Mouse (Mus musculus) forebrain, embryonic 13.5 days (tissue): Measurements from ENCODE around the gene Selenoh. TPM values are rescaled to one million over a fixed set of nuclear protein-coding genes. Genes with fewer than 3 reads are reported as not detected.
A peak's percentile ranks its signal among the peaks of the same experiment; 100 is the strongest.

ENCODE experiments used
- ATAC-seq: fragments of 200-750 bp; cut with Nextera tagmentation; 2 replicates; pipeline ENCODE4 v1.8.0; 2017
- H3K27ac ChIP-seq: fragments of 300-500 bp; sonication (generic); 2 replicates; pipeline ENCODE4 v1.5.1; 2015; ENCODE audit warnings: inconsistent platforms, mild to moderate bottlenecking, moderate library complexity
- H3K27me3 ChIP-seq: fragments of 300-500 bp; sonication (generic); 2 replicates; pipeline ENCODE4 v1.6.1; 2015; ENCODE audit warnings: mild to moderate bottlenecking, inconsistent platforms
- H3K36me3 ChIP-seq: fragments of 300-500 bp; sonication (generic); 2 replicates; pipeline ENCODE4 v1.6.1; 2015; ENCODE audit warnings: mild to moderate bottlenecking, inconsistent platforms; ENCODE audit not compliant: poor library complexity, severe bottlenecking
- H3K4me1 ChIP-seq: fragments of 300-500 bp; sonication (generic); 2 replicates; pipeline ENCODE4 v1.6.1; 2015; ENCODE audit warnings: inconsistent platforms
- H3K4me2 ChIP-seq: fragments of 300-500 bp; sonication (generic); 2 replicates; pipeline ENCODE4 v1.6.1; 2015; ENCODE audit warnings: inconsistent platforms, mild to moderate bottlenecking, moderate library complexity
- H3K4me3 ChIP-seq: fragments of 300-500 bp; sonication (generic); 2 replicates; pipeline ENCODE4 v1.5.1; 2015; ENCODE audit warnings: mild to moderate bottlenecking, inconsistent platforms
- H3K9ac ChIP-seq: fragments of 300-500 bp; sonication (generic); 2 replicates; pipeline ENCODE4 v1.6.1; 2015; ENCODE audit warnings: mild to moderate bottlenecking, inconsistent platforms
- H3K9me3 ChIP-seq: fragments of 300-500 bp; sonication (generic); replicated peaks from 2 replicates; pipeline ENCODE4 v1.6.1; 2016; ENCODE audit warnings: inconsistent platforms
- WGBS: fragments of 180-500 bp; shearing (Covaris S2); methylation state at CpG from one replicate; pipeline ENCODE4 v1.1.7; 2015; 5-methylcytosine and 5-hydroxymethylcytosine counted together
- polyA plus RNA-seq: library from polyadenylated mRNA; unstranded; fragments of >200 nt; fragmentation: Nextera tagmentation; extraction: Ambion mirVana; gene quantifications from 2 replicates; pipeline ENCODE4 v1.2.1, GENCODE M21; 2015

Selenoh gene
- polyA plus RNA-seq, 1 experiment from 2014 or later: 438 TPM

- Histone ChIP-seq H3K9me3 (no peaks in the 10 kb centered on the region), H3K9ac (no peak overlapping the region), H3K4me2 (no peak overlapping the region), H3K4me3 (no peak overlapping the region), H3K27me3 (no peaks in the 10 kb centered on the region), H3K4me1 (no peaks in the 10 kb centered on the region), H3K36me3 (peaks cover 5% of the 10 kb centered on the region; the same call in 1 of the 2 replicates), H3K27ac (no peak overlapping the region)
- ATAC-seq: no peak; the same call in 1 of the 2 replicates
- WGBS: 26% methylated on average over 2 of the region's 2 CpGs
Observed at GRCm38 (mm10) chr2:84662866-84663265, 7.7 kb downstream of the Selenoh start.

- Histone ChIP-seq H3K9ac (no peak overlapping the region), H3K36me3 (no peaks in the 10 kb centered on the region), H3K27me3 (no peaks in the 10 kb centered on the region), H3K4me3 (no peak overlapping the region), H3K27ac (no peak overlapping the region), H3K9me3 (no peaks in the 10 kb centered on the region), H3K4me1 (no peaks in the 10 kb centered on the region), H3K4me2 (no peak overlapping the region)
- 74% methylated on average over 3 of the region's 3 CpGs for WGBS
- ATAC-seq: no peak
Observed at GRCm38 (mm10) chr2:84660253-84660652, 10.3 kb downstream of the Selenoh start.

- no peak within 1 kb of the TSS for H3K27ac ChIP-seq
- no peak within 1 kb of the TSS for H3K4me2 ChIP-seq
- ATAC-seq: no peak
- H3K4me1 ChIP-seq: no peaks in the 10 kb centered on the region
- no peaks in the 10 kb centered on the region for H3K27me3 ChIP-seq
- no peak within 1 kb of the TSS for H3K4me3 ChIP-seq
- 94% methylated on average over 32 of the region's 32 CpGs for WGBS
- H3K9ac ChIP-seq: no peak within 1 kb of the TSS
- H3K36me3 ChIP-seq: no peaks in the 10 kb centered on the region
- H3K9me3 ChIP-seq: no peaks in the 10 kb centered on the region
Observed at GRCm38 (mm10) chr2:84658806-84659205, 11.8 kb downstream of the Selenoh start, which contains the start of gene Btbd18. Btbd18 (plus strand) TSS chr2:84659079.

- 72% methylated on average over 1 of the region's 1 CpGs for WGBS
- Histone ChIP-seq H3K4me2 (no peak overlapping the region), H3K9ac (no peak overlapping the region), H3K4me1 (peaks cover 3% of the 10 kb centered on the region; the same call in 1 of the 2 replicates), H3K36me3 (no peaks in the 10 kb centered on the region), H3K9me3 (no peaks in the 10 kb centered on the region), H3K27ac (no peak overlapping the region), H3K27me3 (no peaks in the 10 kb centered on the region), H3K4me3 (no peak overlapping the region)
- ATAC-seq: no peak
Observed at GRCm38 (mm10) chr2:84655864-84656263, 14.7 kb downstream of the Selenoh start.

- no peak overlapping the region for H3K9ac ChIP-seq
- no peak overlapping the region for H3K27ac ChIP-seq
- H3K4me3 ChIP-seq: no peak overlapping the region
- H3K4me1 ChIP-seq: peaks cover 4% of the 10 kb centered on the region
- ATAC-seq: no peak
- no peaks in the 10 kb centered on the region for H3K27me3 ChIP-seq
- H3K4me2 ChIP-seq: no peak overlapping the region
- H3K36me3 ChIP-seq: no peaks in the 10 kb centered on the region
- no peaks in the 10 kb centered on the region for H3K9me3 ChIP-seq
Observed at GRCm38 (mm10) chr2:84653354-84653753, 17.2 kb downstream of the Selenoh start.

GRCm38 (mm10) chr2:84650464-84651195, 19.9 kb downstream of the Selenoh start, which contains the start of gene Ctnnd1:
Ctnnd1 (minus strand) TSS chr2:84650765.
- peak within 1 kb of the TSS; percentile 93 for H3K27ac ChIP-seq
- peak within 1 kb of the TSS; percentile 80 for H3K9ac ChIP-seq
- H3K4me1 ChIP-seq: peaks cover 27% of the 10 kb centered on the region
- no peaks in the 10 kb centered on the region for H3K36me3 ChIP-seq
- H3K9me3 ChIP-seq: no peaks in the 10 kb centered on the region
- peak; percentile 99 for ATAC-seq
- under 1% methylated on average over 15 of the region's 15 CpGs for WGBS
- no peaks in the 10 kb centered on the region for H3K27me3 ChIP-seq
- H3K4me2 ChIP-seq: peak within 1 kb of the TSS; percentile 83
- H3K4me3 ChIP-seq: peak within 1 kb of the TSS; percentile 72

GRCm38 (mm10) chr2:84649674-84650073, 20.9 kb downstream of the Selenoh start:
- Histone ChIP-seq H3K9me3 (no peaks in the 10 kb centered on the region), H3K27me3 (no peaks in the 10 kb centered on the region), H3K27ac (no peak overlapping the region), H3K9ac (peak overlapping the region; percentile 80), H3K36me3 (no peaks in the 10 kb centered on the region), H3K4me2 (peak overlapping the region; percentile 83), H3K4me3 (peak overlapping the region; percentile 72), H3K4me1 (peaks cover 27% of the 10 kb centered on the region)
- no peak for ATAC-seq
- WGBS: under 1% methylated on average over 10 of the region's 10 CpGs

- Histone ChIP-seq H3K4me2 (peak overlapping the region; percentile 83), H3K4me1 (peaks cover 27% of the 10 kb centered on the region), H3K4me3 (peak overlapping the region; percentile 72), H3K36me3 (no peaks in the 10 kb centered on the region), H3K27ac (no peak overlapping the region; the same call in 1 of the 2 replicates), H3K27me3 (no peaks in the 10 kb centered on the region), H3K9me3 (no peaks in the 10 kb centered on the region), H3K9ac (peak overlapping the region; percentile 74)
- ATAC-seq: no peak
- 33% methylated on average over 6 of the region's 6 CpGs for WGBS
Observed at GRCm38 (mm10) chr2:84648369-84648768, 22.2 kb downstream of the Selenoh start.

GRCm38 (mm10) chr2:84647051-84647568, 23.5 kb downstream of the Selenoh start:
- Histone ChIP-seq H3K9ac (no peak overlapping the region), H3K4me3 (peak overlapping the region; percentile 72), H3K27ac (no peak overlapping the region), H3K4me2 (peak overlapping the region; percentile 83), H3K9me3 (no peaks in the 10 kb centered on the region), H3K36me3 (peaks cover 2% of the 10 kb centered on the region; the same call in 1 of the 2 replicates), H3K27me3 (no peaks in the 10 kb centered on the region), H3K4me1 (peaks cover 27% of the 10 kb centered on the region)
- 98% methylated on average over 6 of the region's 6 CpGs for WGBS
- ATAC-seq: no peak

GRCm38 (mm10) chr2:84646138-84646537, 24.4 kb downstream of the Selenoh start:
- no peak overlapping the region for H3K4me3 ChIP-seq
- peaks cover 5% of the 10 kb centered on the region; the same call in 1 of the 2 replicates for H3K36me3 ChIP-seq
- no peak for ATAC-seq
- H3K4me1 ChIP-seq: peaks cover 26% of the 10 kb centered on the region
- WGBS: 78% methylated on average over 1 of the region's 1 CpGs
- no peaks in the 10 kb centered on the region for H3K9me3 ChIP-seq
- no peak overlapping the region for H3K9ac ChIP-seq
- no peak overlapping the region for H3K27ac ChIP-seq
- no peak overlapping the region for H3K4me2 ChIP-seq
- H3K27me3 ChIP-seq: no peaks in the 10 kb centered on the region

- Histone ChIP-seq H3K27me3 (no peaks in the 10 kb centered on the region), H3K9ac (no peak overlapping the region), H3K9me3 (no peaks in the 10 kb centered on the region), H3K4me2 (no peak overlapping the region), H3K4me1 (peaks cover 27% of the 10 kb centered on the region), H3K27ac (no peak overlapping the region), H3K4me3 (no peak overlapping the region), H3K36me3 (peaks cover 5% of the 10 kb centered on the region; the same call in 1 of the 2 replicates)
- ATAC-seq: no peak
Observed at GRCm38 (mm10) chr2:84640833-84641232, 29.7 kb downstream of the Selenoh start.

- Histone ChIP-seq H3K27me3 (no peaks in the 10 kb centered on the region), H3K36me3 (peaks cover 5% of the 10 kb centered on the region; the same call in 1 of the 2 replicates), H3K27ac (no peak overlapping the region; the same call in 1 of the 2 replicates), H3K4me3 (no peak overlapping the region), H3K4me1 (peaks cover 49% of the 10 kb centered on the region), H3K9me3 (no peaks in the 10 kb centered on the region), H3K9ac (no peak overlapping the region), H3K4me2 (no peak overlapping the region)
- WGBS: 71% methylated on average over 5 of the region's 5 CpGs
- no peak for ATAC-seq
Observed at GRCm38 (mm10) chr2:84638428-84639220, 31.9 kb downstream of the Selenoh start.
